In genomic region chr17:70755039-70755668, GRCm38 (mm10) we compare ENCODE assay signal across 8 mouse cellular contexts.
DNase-seq lines count a peak whose midpoint lies in the region; ATAC-seq and TF ChIP-seq lines count a peak whose summit lies in the region.

No protein-coding gene starts in this region.

- H3K4me1 ChIP-seq in forebrain, postnatal 0 days (ENCODE audit: insufficient read depth): no peaks in the 10 kb centered on the region
- H3K4me1 ChIP-seq in lung, embryonic 15.5 days: peaks cover 36% of the 10 kb centered on the region
- H3K4me1 ChIP-seq in olfactory bulb, adult 2 months (ENCODE audit: control insufficient read depth, insufficient read depth, low read length): peaks cover 32% of the 10 kb centered on the region

- no peak for TF ChIP-seq POLR2A in olfactory bulb, adult 2 months (IDR thresholded peaks at IDR 0.05; ENCODE audit: insufficient read depth, low read depth, low read length)

- DNase-seq in ES-CJ7 (ENCODE audit: low read depth, low spot score): peak; percentile 93
- peak; percentile 75 to 82 for DNase-seq in cerebellum, adult 18-20 months
- DNase-seq in forebrain, postnatal 0 days: peak; percentile 87
- peak; percentile 63 to 85 for DNase-seq in layer of hippocampus, adult 8-10 months (ENCODE audit: low spot score in 2 of 2)
- DNase-seq in thymus, adult 18-20 months: peak; percentile 22 to 33

- TF ChIP-seq CTCF in forebrain, postnatal 0 days (IDR thresholded peaks at IDR 0.05; ENCODE audit: low read depth): peak; percentile 97
- TF ChIP-seq CTCF in olfactory bulb, adult 2 months (IDR thresholded peaks at IDR 0.05; ENCODE audit: insufficient read depth, low read depth, low read length): peak; percentile 91

- no peak overlapping the region for H3K9ac ChIP-seq in forebrain, postnatal 0 days
- peak overlapping the region; percentile 54 for H3K9ac ChIP-seq in lung, embryonic 15.5 days

- peak overlapping the region; percentile 21 for H3K4me3 ChIP-seq in forebrain, postnatal 0 days (ENCODE audit: low read depth, low read length)
- H3K4me3 ChIP-seq in lung, embryonic 15.5 days: peak overlapping the region; percentile 48
- H3K4me3 ChIP-seq in olfactory bulb, adult 2 months (ENCODE audit: insufficient read depth, low read depth, low read length): peak overlapping the region; percentile 19; the same call in 1 of the 2 replicates

- H3K27me3 ChIP-seq in forebrain, postnatal 0 days (ENCODE audit: insufficient read depth, low read length): no peaks in the 10 kb centered on the region
- no peaks in the 10 kb centered on the region for H3K27me3 ChIP-seq in lung, embryonic 15.5 days

- WGBS in forebrain, postnatal 0 days: under 1% methylated on average over 22 of the region's 22 CpGs
- under 1% methylated on average over 22 of the region's 22 CpGs for WGBS in lung, embryonic 15.5 days
- under 1% methylated on average over 22 of the region's 22 CpGs for WGBS in olfactory bulb, adult 2 months

- H3K4me2 ChIP-seq in forebrain, postnatal 0 days (ENCODE audit: low read depth): peak overlapping the region; percentile 54
- peak overlapping the region; percentile 97 for H3K4me2 ChIP-seq in lung, embryonic 15.5 days

- 0 out of 2 replicates have a peak overlapping the region, but pooled peaks have one; percentile 21 for H3K27ac ChIP-seq in forebrain, postnatal 0 days (ENCODE audit: low read depth, low read length)
- H3K27ac ChIP-seq in lung, embryonic 15.5 days: peak overlapping the region; percentile 96
- H3K27ac ChIP-seq in olfactory bulb, adult 2 months (ENCODE audit: insufficient read depth, low read depth, low read length): 0 out of 2 replicates have a peak overlapping the region, but pooled peaks have one; percentile 18

- H3K9me3 ChIP-seq in forebrain, postnatal 0 days (ENCODE audit: low read length): no peaks in the 10 kb centered on the region
- no peaks in the 10 kb centered on the region for H3K9me3 ChIP-seq in lung, embryonic 15.5 days

- H3K36me3 ChIP-seq in forebrain, postnatal 0 days (ENCODE audit: insufficient read depth): no peaks in the 10 kb centered on the region
- H3K36me3 ChIP-seq in lung, embryonic 15.5 days: no peaks in the 10 kb centered on the region

- ATAC-seq in forebrain, postnatal 0 days: peak; percentile 57
- peak; percentile 75 to 77 for ATAC-seq in hematopoietic stem cell, adult 5-6 weeks (replicated peaks in 1 of 2; ENCODE audit: insufficient read depth in 1 of 2, low FRiP score in 2 of 2, low TSS enrichment in 1 of 2, low read depth in 1 of 2, poor library complexity in 2 of 2, severe bottlenecking in 2 of 2)
- ATAC-seq in lung, embryonic 15.5 days (ENCODE audit: borderline replicate concordance, extremely low read depth, low FRiP score, low TSS enrichment): peak; percentile 63

Comparison
In these comparisons a context has a peak if more than half of its experiments do, and no peak if none do; other contexts are left out.
1. Peak in every context shown above with its lines: DNase-seq, ATAC-seq, H3K4me3 ChIP-seq and H3K27ac ChIP-seq.
2. DNase-seq: peak in every context shown above with its lines; median percentile 93 in ES-CJ7; 87 in forebrain, postnatal 0 days; 78 in cerebellum, adult 18-20 months; 74 in layer of hippocampus, adult 8-10 months; 28 in thymus, adult 18-20 months.
3. H3K27ac ChIP-seq: peak in every context shown above with its lines; median percentile 96 in lung, embryonic 15.5 days; 21 in forebrain, postnatal 0 days; 18 in olfactory bulb, adult 2 months.